Mouse (Mus musculus) megakaryocyte progenitor cell, adult 5-6 weeks (primary cell): ENCODE results near the gene Smoc1. TPM values are rescaled to one million over a fixed set of nuclear protein-coding genes. Genes with fewer than 3 reads are reported as not detected.

Experiments used
- ATAC-seq: replicated peaks from 2 replicates; pipeline ENCODE4 v1.8.0; 2016; ENCODE audit warnings: mild to moderate bottlenecking, moderate TSS enrichment, inconsistent platforms; ENCODE audit not compliant: poor library complexity
- total RNA-seq, 2 experiments: library from RNA; stranded (forward) in 1 of 2; stranded (reverse) in 1 of 2; fragments of 157-497, 149-512 nt in 1 of 2; fragments of 200-1000 nt in 1 of 2; gene quantifications; 2 replicates each; pipeline versions ENCODE4 v1.2.3 to v1.2.4; 2015 to 2017

Smoc1 gene
- total RNA-seq, 2 experiments from 2014 or later, result 0.54 to 1.7 TPM

- no peak for ATAC-seq
Measured at GRCm38 (mm10) chr12:81074941-81075340, 48.3 kb downstream of the Smoc1 start.

- no peak for ATAC-seq
Measured at GRCm38 (mm10) chr12:81077953-81078646, 51.5 kb downstream of the Smoc1 start.

- ATAC-seq, result no peak
Measured at GRCm38 (mm10) chr12:81080345-81080744, 53.7 kb downstream of the Smoc1 start.

GRCm38 (mm10) chr12:81081031-81081430 is 54.4 kb downstream of the Smoc1 start:
- ATAC-seq, result no peak

GRCm38 (mm10) chr12:81083146-81083545 is 56.5 kb downstream of the Smoc1 start:
- no peak for ATAC-seq

- no peak for ATAC-seq
Measured at GRCm38 (mm10) chr12:81085244-81085643, 58.6 kb downstream of the Smoc1 start.

- no peak for ATAC-seq
Measured at GRCm38 (mm10) chr12:81088131-81088530, 61.5 kb downstream of the Smoc1 start.

- ATAC-seq, result no peak
Measured at GRCm38 (mm10) chr12:81091641-81092040, 65.0 kb downstream of the Smoc1 start.

- ATAC-seq, result no peak
Measured at GRCm38 (mm10) chr12:81092641-81093040, 66.0 kb downstream of the Smoc1 start.

- ATAC-seq, result no peak
Measured at GRCm38 (mm10) chr12:81093211-81093610, 66.6 kb downstream of the Smoc1 start.

GRCm38 (mm10) chr12:81094766-81095405 is 68.3 kb downstream of the Smoc1 start:
- no peak for ATAC-seq

GRCm38 (mm10) chr12:81097267-81097666 is 70.7 kb downstream of the Smoc1 start:
- ATAC-seq, result no peak

- no peak for ATAC-seq
Measured at GRCm38 (mm10) chr12:81097738-81098137, 71.1 kb downstream of the Smoc1 start.

- no peak for ATAC-seq
Measured at GRCm38 (mm10) chr12:81099161-81099560, 72.6 kb downstream of the Smoc1 start.

- no peak for ATAC-seq
Measured at GRCm38 (mm10) chr12:81101691-81102090, 75.1 kb downstream of the Smoc1 start.

GRCm38 (mm10) chr12:81104546-81104945 is 77.9 kb downstream of the Smoc1 start:
- no peak for ATAC-seq

- no peak for ATAC-seq
Measured at GRCm38 (mm10) chr12:81105721-81106633, 79.4 kb downstream of the Smoc1 start.

GRCm38 (mm10) chr12:81107278-81108100 is 80.9 kb downstream of the Smoc1 start:
- ATAC-seq, result no peak

GRCm38 (mm10) chr12:81108600-81109011 is 82.0 kb downstream of the Smoc1 start:
- ATAC-seq, result no peak; the same call in 1 of the 2 replicates

- no peak for ATAC-seq
Measured at GRCm38 (mm10) chr12:81110006-81110405, 83.4 kb downstream of the Smoc1 start.

- no peak for ATAC-seq
Measured at GRCm38 (mm10) chr12:81112321-81112720, 85.7 kb downstream of the Smoc1 start.
